Mouse (Mus musculus): Measurements from ENCODE around the gene Cst3.
A peak's percentile ranks its signal among the peaks of the same experiment; 100 is the strongest.

DNA sequence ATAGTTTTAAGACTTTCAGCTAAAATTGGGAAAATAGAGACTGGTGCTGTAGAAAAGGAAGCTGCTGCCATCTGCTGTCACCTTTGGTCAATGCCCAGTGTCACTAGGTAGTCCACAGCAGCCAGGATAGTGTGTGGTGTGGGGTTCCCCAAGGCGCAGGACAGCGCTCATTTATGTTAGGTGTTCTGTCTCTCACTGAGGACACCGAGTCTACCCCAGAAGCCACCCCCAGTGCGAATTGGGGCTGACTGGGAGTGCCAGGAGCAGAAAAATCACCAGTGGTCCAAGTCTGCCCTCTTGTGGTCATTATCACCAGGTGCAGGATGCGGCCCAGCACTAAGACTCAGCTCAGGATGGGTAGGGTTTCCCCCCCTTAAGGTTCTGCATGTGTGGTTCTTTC is 26.8 kb upstream of the Cst3 start:
- TF ChIP-seq CTCF (IDR thresholded peaks at IDR 0.05; ENCODE audit: low read depth, low read length) (peak; percentile 84), GATA2 (IDR thresholded peaks at IDR 0.05; ENCODE audit: borderline replicate concordance, low read depth, low read length) (no peak), POLR2AphosphoS5 (IDR thresholded peaks at IDR 0.05; ENCODE audit: insufficient replicate concordance, low read depth, low read length) (no peak)
